Mouse (Mus musculus) testis, adult 2 months (tissue): ENCODE measurements at regions not wholly inside any gene's neighbourhood (a gene's known extent, or its start where the extent isn't known, plus 50 kb on each side); places are given as distances from the start of the nearest gene placed in this dataset.

Experiments used
- CTCF ChIP-seq: fragments of 200-500 bp; IDR thresholded peaks from 2 replicates; pipeline ENCODE4 v1.5.1; 2012; ENCODE audit warnings: low read depth, mild to moderate bottlenecking, inconsistent platforms, low read length, moderate library complexity; ENCODE audit not compliant: control insufficient read depth, insufficient read depth, insufficient replicate concordance
- POLR2A ChIP-seq: fragments of 200-500 bp; IDR thresholded peaks from 2 replicates; pipeline ENCODE4 v1.6.1; 2012; ENCODE audit warnings: low read depth, mild to moderate bottlenecking, inconsistent platforms, low read length, moderate library complexity; ENCODE audit not compliant: control insufficient read depth

- TF ChIP-seq POLR2A: no peak
- no peak for TF ChIP-seq CTCF
These were observed 60.9 kb upstream of the Etaa1 start for GRCm38 (mm10) chr11:18014610-18015009.
